Mouse (Mus musculus) inflammation-experienced regulatory T-cells, adult 6 months (primary cell): ENCODE measurements around the gene 2310061I04Rik. TPM values are rescaled to one million over a fixed set of nuclear protein-coding genes. Genes with fewer than 3 reads are reported as not detected.
A peak's percentile ranks its signal among the peaks of the same experiment; 100 is the strongest.

Source experiments
- ATAC-seq: one replicate; pipeline ENCODE4 v1.8.0; 2017
- polyA plus RNA-seq, 3 experiments: library from polyadenylated mRNA; unstranded; fragments of 100-300 nt; shearing (Covaris generic); gene quantifications; one replicate each; pipeline ENCODE4 v1.2.1; 2017

Gene 2310061I04Rik
- polyA plus RNA-seq, 3 experiments from 2014 or later: 15.3 to 21.6 (median 15.4) TPM

GRCm38 (mm10) chr17:35869346-35870067 is 27.7 kb downstream of the 2310061I04Rik start:
- ATAC-seq: no peak

GRCm38 (mm10) chr17:35868961-35869345 is 28.3 kb downstream of the 2310061I04Rik start:
- ATAC-seq: no peak

DNA sequence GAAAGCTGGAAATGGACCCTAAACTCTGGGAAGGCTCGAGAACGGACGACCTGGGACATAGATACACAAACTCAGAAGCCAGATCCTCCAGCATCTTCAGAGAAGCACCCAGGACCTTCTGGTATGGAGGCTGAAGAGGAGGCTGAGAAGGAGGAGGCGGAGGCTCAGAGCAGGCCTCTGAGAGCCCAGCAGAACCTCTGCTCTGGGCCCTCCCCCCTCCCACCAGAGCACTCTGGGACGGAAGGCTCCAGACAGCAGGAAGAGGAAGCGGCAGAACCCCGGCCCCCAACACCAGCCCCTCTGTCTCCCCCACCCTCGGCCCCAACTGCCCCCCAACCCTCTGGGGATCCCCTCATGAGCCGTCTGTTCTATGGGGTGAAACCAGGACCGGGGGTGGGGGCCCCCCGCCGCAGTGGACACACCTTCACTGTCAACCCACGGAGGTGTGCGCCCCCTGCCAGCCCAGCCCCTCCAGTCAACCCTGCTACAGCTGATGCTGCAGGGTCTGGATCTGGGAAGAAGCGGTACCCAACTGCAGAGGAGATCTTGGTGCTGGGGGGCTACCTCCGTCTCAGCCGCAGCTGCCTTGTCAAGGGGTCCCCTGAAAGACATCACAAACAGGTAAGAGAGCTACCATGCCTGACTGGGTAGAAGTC is 28.9 kb downstream of the 2310061I04Rik start:
- peak; percentile 45 for ATAC-seq

DNA sequence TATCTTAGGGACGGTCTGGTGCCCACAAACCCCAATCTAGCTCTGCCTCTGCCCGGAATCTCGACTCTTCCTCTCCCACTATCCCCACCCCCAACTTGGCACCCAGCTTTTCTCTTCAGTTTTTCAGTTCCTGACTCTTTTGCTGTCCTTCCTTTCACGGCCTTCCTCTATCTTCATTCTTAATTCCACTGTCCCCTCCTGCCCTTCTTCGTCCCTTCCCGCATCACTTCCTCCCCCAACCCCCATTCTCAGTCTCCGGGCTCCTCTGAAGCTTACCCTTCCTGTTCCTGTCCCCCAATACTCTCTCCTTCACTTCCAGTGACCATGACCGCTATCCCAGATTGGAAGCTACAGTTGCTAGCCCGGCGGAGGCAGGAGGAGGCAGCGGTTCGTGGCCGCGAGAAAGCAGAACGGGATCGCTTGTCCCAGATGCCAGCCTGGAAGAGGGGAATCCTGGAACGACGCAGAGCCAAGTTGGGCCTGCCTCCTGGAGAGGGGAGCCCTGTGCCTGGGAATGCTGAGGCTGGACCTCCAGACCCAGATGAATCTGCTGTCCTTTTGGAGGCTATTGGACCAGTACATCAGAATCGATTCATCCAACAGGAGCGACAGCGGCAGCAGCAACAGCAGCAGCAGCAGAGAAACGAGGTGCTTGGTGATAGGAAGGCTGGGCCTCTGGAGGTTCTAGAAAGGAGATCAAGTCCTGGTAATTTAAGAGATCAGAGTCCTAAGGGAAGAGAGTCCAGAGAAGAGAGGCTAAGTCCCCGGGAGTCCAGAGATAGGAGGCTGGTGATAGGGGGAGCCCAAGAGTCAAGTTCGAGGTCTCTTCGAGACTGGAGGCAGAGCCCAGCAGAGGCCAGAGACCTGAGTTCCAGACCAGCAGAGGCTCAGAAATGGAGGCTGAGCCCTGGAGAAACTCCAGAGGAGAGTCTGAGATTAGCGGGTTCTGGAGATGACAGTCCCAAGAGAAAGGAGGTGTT is 30.0 kb downstream of the 2310061I04Rik start:
- no peak for ATAC-seq

GRCm38 (mm10) chr17:35866281-35866831 is 30.9 kb downstream of the 2310061I04Rik start:
- ATAC-seq: no peak

- no peak for ATAC-seq
These were observed 31.6 kb downstream of the 2310061I04Rik start, which contains the start of gene Ppp1r18 for GRCm38 (mm10) chr17:35865481-35866280. Ppp1r18 (plus strand) TSS chr17:35865593.

- no peak for ATAC-seq
These were observed 32.3 kb downstream of the 2310061I04Rik start for GRCm38 (mm10) chr17:35864832-35865353.

- peak; percentile 89 for ATAC-seq
These were observed 35.9 kb downstream of the 2310061I04Rik start, which contains the start of gene Nrm for GRCm38 (mm10) chr17:35861198-35861857. Nrm (plus strand) TSS chr17:35861318.

DNA sequence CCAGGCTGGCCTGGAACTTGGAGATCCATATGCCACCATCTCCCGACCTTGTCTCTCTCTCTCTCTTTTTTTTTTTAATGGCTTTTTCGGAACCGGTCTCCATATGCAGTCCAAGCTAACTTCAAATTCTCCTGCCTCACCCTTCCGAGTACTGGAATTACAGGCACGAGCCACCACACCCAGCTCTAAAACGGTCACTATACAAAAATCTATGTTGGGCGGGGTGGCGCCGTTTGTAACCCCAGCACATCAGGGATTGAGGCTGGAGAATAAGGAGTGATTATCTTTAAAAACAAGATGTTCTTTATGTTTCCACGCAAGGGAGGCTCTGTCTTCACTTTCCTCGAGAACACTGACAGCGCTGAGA is 36.4 kb downstream of the 2310061I04Rik start:
- no peak for ATAC-seq

DNA sequence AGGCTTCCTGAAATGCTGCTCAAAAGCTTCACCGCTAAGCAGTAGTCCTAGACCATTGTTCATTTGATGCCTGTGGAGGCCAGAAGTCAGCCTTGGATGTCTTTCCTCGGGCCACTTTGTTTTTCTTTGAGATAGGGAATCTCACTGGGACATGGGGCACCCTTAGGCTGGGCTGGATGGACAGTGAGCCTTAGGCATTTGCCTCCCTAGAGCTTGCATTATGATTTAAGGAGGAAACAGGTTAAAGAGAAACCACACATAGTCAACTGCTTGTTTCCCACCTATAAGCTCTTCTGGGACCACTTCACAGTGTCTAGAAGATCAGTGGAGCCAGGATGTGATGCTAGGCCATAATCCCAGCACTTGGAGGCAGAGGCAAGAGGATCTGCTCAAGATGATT is 37.4 kb downstream of the 2310061I04Rik start:
- ATAC-seq: no peak

GRCm38 (mm10) chr17:35859371-35859770 is 37.9 kb downstream of the 2310061I04Rik start:
- ATAC-seq: no peak

- no peak for ATAC-seq
These were observed 46.3 kb downstream of the 2310061I04Rik start for GRCm38 (mm10) chr17:35850974-35851373.

DNA sequence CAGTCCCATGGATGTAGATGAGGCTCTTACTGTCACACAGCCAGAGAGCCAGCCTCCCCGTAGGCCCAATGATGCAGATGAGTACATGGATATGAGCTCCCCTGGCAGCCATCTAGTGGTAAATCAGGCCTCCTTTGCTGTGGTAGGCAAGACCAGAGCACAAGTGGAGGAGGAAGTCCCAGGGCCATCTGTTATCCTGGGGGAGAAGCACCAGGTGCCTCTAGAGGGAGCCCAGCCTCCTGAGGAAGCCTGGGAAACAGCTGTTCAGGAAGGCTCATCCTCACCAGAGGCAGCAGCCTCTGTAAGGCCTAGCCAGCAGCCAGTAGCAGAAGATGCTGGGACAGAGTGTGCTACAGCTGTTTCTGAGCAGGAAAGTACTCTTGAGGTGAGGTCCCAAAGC is 49.1 kb downstream of the 2310061I04Rik start:
- ATAC-seq: no peak

GRCm38 (mm10) chr17:35843514-35843913 is 53.7 kb downstream of the 2310061I04Rik start:
- no peak for ATAC-seq

Other genes with a start within 250 kb of the 2310061I04Rik start
- gene Vars2, start 229.8 kb downstream of the 2310061I04Rik start, polyA plus RNA-seq: 10 to 100 TPM; 10.4 to 13.2 (median 12.7) TPM
- 10 to 100 TPM; 16.7 to 24.7 (median 17.9) TPM for gene Gtf2h4, start 223.7 kb downstream of the 2310061I04Rik start, polyA plus RNA-seq
- 1 to 10 TPM in 1 of 3 experiments, under 1 TPM in 2; 0.65 to 1.1 (median 0.73) TPM for gene Ddr1, start 192.8 kb downstream of the 2310061I04Rik start, polyA plus RNA-seq
- gene Ier3, start 75.7 kb downstream of the 2310061I04Rik start, polyA plus RNA-seq: 10 to 100 TPM in 1 of 3 experiments, 1 to 10 TPM in 1, under 1 TPM in 1; 0.54 to 11.8 (median 1.3) TPM
- 10 to 100 TPM; 20.5 to 31.1 (median 28.1) TPM for gene Flot1, start 74.2 kb downstream of the 2310061I04Rik start, polyA plus RNA-seq
- gene Tubb5, start 59.1 kb downstream of the 2310061I04Rik start, polyA plus RNA-seq: 100 to 1,000 TPM; 404 to 882 (median 514) TPM
- gene Mdc1, start 55.9 kb downstream of the 2310061I04Rik start, polyA plus RNA-seq: 10 to 100 TPM in 1 of 3 experiments, 1 to 10 TPM in 2; 6.1 to 10.7 (median 7.1) TPM
- gene Nrm, start 36.1 kb downstream of the 2310061I04Rik start, polyA plus RNA-seq: 10 to 100 TPM; 25.4 to 64.8 (median 27.4) TPM
- 100 to 1,000 TPM; 194 to 273 (median 213) TPM for gene Ppp1r18, start 31.8 kb downstream of the 2310061I04Rik start, polyA plus RNA-seq
- 10 to 100 TPM; 17.4 to 36.1 (median 19.5) TPM for gene Dhx16, start 17.6 kb downstream of the 2310061I04Rik start, polyA plus RNA-seq
- gene Atat1, start 12.6 kb upstream of the 2310061I04Rik start, polyA plus RNA-seq: 10 to 100 TPM in 2 of 3 experiments, 1 to 10 TPM in 1; 9.5 to 16.2 (median 10.5) TPM
- 10 to 100 TPM; 35.8 to 82.5 (median 75.5) TPM for gene Mrps18b, start 19.0 kb upstream of the 2310061I04Rik start, polyA plus RNA-seq
- gene Ppp1r10, start 19.0 kb upstream of the 2310061I04Rik start, polyA plus RNA-seq: 10 to 100 TPM; 49.4 to 63.1 (median 51.7) TPM
- 100 to 1,000 TPM; 113 to 143 (median 123) TPM for gene Abcf1, start 72.3 kb upstream of the 2310061I04Rik start, polyA plus RNA-seq
- gene Gnl1, start 82.4 kb upstream of the 2310061I04Rik start, polyA plus RNA-seq: 1 to 10 TPM; 7.6 to 9.2 (median 8.8) TPM
- gene Prr3, start 82.8 kb upstream of the 2310061I04Rik start, polyA plus RNA-seq: 10 to 100 TPM; 13.8 to 22.0 (median 19.8) TPM
- gene H2-T24, start 123.1 kb upstream of the 2310061I04Rik start, polyA plus RNA-seq: 10 to 100 TPM; 26.0 to 35.7 (median 32.8) TPM
- gene H2-T23, start 135.4 kb upstream of the 2310061I04Rik start, polyA plus RNA-seq: 1,000 to 10,000 TPM in 1 of 3 experiments, 100 to 1,000 TPM in 2; 834 to 1,491 (median 990) TPM
- gene H2-T22, start 145.3 kb upstream of the 2310061I04Rik start, polyA plus RNA-seq: 100 to 1,000 TPM; 428 to 527 (median 477) TPM
- gene Gm6034, start 145.5 kb upstream of the 2310061I04Rik start, polyA plus RNA-seq: under 1 TPM in 2 of 3 experiments, not detected in 1; 0.33 to 0.87 TPM
- under 1 TPM in 1 of 3 experiments, not detected in 2; 0.30 TPM for gene Gm11127, start 160.9 kb upstream of the 2310061I04Rik start, polyA plus RNA-seq
- gene Gm19684, start 224.2 kb upstream of the 2310061I04Rik start, polyA plus RNA-seq: 1 to 10 TPM; 1.8 to 5.8 (median 2.4) TPM
- 1 to 10 TPM in 1 of 3 experiments, not detected in 2; 1.3 TPM for gene Gm7030, start 232.0 kb upstream of the 2310061I04Rik start, polyA plus RNA-seq